Mouse (Mus musculus) adrenal gland (tissue): ENCODE measurements around the gene Zfp27.

Experiments used
- intact Hi-C: fragments of 180-260 bp; cut with DNase I; formaldehyde crosslinking; loops from one replicate; pipeline ENCODE4 v1.15.1; 2025
- long read RNA-seq, 2 experiments: library from polyadenylated mRNA; unstranded; transcript quantifications; one replicate each; pipeline ENCODE4 v2.0.0; 2020; ENCODE audit warnings: borderline replicate concordance in 1 of 2; ENCODE audit not compliant: insufficient replicate concordance in 1 of 2

Gene Zfp27
- long read RNA-seq, experiment 1, transcript Zfp27-201 (5 exons, 3,150 nt) = major isoform, 5 of 6 reads
- long read RNA-seq, experiment 1, partial matches to known transcripts = 0 of 6 reads
- long read RNA-seq, experiment 1, other reads (novel, unspliced or antisense) = 0 of 6 reads
- long read RNA-seq, experiment 2, transcript Zfp27-201 (5 exons, 3,150 nt) = major isoform, 6 of 11 reads
- long read RNA-seq, experiment 2, partial matches to known transcripts = 0 of 11 reads
- long read RNA-seq, experiment 2, other reads (novel, unspliced or antisense) = 5 of 11 reads

DNA sequence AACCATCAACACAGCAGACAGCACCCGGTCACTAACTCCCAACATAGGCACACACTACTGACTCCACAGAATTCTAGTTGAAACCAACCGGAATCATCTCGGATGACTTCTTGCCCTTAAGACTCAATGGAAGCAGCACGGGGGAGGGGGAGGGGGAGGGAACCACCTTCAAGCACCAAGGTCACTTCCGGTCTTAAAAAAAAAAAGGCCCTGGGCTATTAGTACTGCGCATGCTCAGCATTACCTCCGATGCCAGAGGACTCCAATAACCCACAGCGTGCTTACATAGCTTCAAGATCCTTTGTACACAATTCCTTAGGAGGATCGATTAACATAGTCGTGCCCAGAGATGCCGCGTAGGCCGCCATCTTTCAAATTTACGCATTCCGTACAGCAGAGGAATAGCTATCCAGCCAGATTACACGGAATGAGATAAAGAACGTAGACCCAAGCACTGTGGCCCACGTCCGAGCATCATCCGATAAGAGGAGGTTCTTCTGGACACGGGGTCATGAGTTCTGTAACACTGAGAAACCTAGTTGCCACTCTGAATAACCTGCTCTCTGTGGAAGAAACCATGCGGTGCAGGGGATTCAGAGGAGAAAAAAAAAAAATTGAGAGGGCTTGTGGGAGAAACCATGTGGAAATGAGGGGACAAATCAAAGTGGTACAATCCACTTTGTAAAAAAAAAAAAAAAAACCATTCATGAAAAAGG lies at the start of gene Zfp27:
Zfp27 (minus strand) TSS at position 607 of the 716 bp plus-strand sequence.
- intact Hi-C loops = no loop called here

DNA sequence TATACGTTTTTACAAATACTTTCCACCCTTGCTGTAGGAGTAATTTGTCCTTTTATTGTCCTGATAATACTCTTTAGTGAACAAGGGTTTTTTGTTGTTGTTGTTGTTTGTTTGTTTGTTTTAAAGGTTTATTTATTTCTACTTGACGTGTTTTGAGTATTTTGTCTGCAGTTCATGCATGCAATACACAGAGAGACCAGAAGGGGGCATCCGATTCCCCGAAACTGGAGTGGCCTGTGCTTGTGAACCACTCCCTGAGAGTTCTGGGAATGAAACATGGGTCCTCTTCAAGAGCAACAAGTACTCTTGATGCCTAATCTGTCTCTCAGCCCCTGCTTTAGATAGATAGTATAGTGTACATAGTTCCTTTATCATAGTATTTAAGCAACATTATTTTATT lies 48.4 kb upstream of the Zfp27 start:
- intact Hi-C loops = loop anchor here (10.0 kb wide), 1 partner anchor 210 kb away; the partner anchor contains the start of gene Zfp146

DNA sequence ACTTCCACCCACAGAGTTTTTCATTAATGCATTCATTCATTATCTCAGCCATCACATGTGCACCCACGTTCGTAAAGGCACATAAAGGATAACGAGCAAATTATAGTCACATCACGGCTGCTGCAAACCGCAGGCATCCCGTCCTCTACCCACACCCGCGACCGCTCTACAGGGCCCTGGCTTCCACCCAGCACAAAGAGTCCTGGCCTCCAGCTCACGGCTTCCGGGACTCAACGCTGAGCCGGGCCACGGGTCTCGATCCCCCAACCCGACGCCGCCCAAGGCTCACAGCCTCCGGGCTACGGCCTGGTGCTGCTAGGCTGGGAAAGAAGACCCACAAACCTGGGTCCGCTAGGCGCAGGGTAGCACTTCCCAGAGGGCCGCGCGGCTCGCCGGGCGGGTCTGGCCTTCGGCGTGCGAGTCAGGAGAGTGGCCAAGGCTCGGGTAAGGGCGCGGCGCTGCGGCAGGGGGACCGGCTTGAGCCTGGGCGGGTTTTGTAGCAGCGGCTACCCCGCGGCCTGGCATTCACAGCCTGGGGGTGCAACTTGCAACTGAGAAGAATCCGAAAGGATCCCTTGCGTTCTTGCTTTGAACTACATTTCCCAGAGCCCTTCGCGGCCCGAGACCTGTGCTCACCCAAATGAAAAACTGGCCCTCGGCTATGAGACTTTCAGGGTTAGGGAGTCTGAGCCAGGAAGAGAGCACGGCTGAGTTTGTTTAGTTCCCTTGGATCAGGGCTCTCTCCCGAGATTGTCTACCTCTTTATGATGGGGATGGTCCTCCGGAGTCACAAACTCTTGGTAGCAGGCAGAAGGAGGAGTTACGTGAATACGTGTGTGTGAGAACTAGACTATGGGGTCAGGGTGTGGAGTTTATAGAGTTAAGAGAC lies 47.4 kb upstream of the Zfp27 start, which contains the start of gene Zfp74:
Zfp74 (minus strand) TSS at position 577 of the 889 bp plus-strand sequence.
- intact Hi-C loops = loop anchor here (10.0 kb wide), 1 partner anchor 211 kb away; the partner anchor contains the start of gene Zfp146

DNA sequence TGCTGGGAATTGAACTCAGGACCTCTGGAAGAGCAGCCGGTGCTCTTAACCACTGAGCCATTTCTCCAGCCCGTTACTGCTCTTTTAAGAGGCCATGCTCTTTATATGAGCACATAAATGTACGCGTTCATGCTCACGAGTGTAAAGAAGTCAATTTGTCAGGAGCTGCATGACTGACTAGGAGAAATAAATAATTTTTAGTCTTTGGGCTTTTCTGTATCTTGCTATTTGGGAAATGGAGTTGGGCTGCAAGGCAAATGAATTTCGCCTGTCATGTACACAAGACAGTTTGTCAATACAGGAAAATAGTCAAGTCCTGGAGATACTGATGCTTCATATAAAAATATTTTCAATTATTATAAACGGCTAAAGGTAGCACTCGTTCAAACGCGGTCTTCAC lies 46.7 kb upstream of the Zfp27 start:
- intact Hi-C loops = loop anchor here (10.0 kb wide), 1 partner anchor 212 kb away; the partner anchor contains the start of gene Zfp146

DNA sequence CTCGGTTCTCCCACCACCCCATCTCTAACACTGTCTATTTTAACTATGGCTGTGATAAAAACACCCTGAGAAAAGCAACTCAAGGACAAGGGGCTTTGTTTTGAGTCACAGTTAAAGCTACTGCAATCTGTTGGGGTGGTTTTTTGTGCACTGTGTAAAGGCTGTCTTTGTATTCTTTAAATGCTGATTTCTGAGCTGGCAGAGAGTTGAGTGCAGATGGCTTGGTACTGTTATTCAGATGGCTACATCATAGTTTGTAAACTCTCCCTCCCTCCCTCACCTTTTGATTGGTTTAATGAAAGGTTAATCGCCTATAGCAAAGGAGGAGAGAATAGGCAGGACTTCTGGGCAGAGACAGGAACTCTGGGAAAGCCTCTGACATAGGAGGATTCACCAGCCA lies 37.8 kb upstream of the Zfp27 start:
- intact Hi-C loops = no loop called here

DNA sequence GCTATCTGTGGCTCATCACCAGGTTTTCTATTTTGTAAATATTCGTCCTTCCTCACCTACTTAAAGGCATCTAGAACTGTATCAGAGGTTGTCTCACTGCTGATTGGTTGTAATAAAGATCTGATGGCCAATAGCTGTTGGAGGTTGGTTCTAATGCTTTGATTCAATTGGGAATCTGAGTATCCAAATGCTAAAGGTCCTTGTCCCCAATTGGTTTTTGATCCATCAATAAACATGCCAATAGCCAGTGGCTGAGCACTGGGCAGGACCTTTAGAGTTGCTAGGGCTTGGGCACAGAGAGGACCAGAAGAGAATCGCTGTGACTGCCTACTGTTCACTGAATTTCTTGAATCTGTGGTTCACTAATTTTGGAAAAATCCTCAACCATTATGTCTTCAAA lies 37.3 kb upstream of the Zfp27 start:
- intact Hi-C loops = no loop called here

DNA sequence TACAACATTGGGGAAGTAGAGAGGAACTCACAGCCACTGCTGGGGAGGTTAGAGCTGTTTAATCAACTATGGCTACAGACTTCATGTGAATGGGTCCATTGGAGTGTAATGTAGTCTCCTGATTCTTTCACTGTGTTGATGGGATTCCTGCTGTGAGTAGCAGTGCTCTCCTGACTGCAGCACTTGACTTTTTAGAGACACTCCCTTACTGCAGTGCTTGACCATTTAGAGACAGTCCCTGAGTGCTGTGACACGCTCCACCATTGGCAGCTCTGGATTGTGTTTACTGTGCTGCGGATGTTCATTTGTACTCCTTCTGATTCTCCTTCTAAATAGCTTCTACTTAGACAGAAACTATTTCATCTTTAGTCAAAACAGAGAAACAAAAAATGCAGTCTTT lies 36.4 kb upstream of the Zfp27 start:
- intact Hi-C loops = no loop called here

DNA sequence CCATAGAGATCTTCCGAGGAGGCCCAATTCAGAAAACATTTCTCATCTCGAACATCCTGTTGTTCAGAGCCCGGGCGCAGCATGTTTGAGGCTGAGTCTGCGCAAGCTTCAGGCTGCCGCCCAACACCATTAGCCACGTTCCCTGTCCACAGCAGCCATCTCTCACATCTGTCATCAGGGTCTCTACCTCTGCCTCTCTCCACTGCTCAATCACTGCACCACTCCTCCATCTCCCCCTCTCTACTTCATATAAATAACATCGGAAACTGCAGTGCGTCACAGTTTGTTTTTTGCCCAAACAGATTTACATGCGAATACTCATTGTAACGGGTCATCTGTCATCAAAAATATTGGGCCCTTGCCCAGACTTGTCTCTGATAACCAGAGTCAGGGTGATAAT lies 34.7 kb upstream of the Zfp27 start:
- intact Hi-C loops = no loop called here

DNA sequence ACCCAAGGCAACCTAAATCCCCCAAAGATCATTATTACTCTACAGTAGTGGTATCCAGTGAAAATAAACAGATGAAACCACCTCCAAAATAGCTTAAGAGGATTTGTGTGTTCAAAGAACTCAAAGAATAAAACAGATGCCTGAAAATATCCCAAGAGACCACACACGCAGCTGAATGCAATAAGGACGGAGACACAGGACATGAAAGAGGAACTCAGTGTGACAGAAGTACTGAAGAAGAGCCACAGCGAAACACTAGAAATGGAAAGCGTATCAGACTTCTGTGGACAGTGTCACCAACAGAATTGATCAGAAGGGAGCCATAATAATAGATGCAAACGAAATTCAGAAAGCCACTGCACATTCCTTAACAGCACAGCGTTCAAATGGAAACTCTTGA lies 32.5 kb upstream of the Zfp27 start:
- intact Hi-C loops = no loop called here

DNA sequence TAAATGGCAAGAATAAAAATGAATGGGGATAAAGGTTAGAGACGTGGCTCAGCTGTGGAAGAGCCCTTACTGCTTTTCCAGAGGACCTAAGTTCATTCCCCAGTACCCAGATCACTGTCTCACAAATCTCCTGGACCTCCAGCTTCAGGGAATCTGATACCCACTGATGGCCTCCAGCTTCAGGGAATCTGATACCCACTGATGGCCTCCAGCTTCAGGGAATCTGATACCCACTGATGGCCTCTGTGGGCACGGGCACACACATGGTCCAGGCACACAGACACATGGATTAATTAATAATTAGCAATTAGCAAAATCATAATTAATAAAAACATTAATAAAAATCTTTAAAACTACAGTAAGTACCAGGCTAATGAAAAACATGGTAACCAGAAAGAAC lies 16.4 kb upstream of the Zfp27 start:
- intact Hi-C loops = no loop called here

DNA sequence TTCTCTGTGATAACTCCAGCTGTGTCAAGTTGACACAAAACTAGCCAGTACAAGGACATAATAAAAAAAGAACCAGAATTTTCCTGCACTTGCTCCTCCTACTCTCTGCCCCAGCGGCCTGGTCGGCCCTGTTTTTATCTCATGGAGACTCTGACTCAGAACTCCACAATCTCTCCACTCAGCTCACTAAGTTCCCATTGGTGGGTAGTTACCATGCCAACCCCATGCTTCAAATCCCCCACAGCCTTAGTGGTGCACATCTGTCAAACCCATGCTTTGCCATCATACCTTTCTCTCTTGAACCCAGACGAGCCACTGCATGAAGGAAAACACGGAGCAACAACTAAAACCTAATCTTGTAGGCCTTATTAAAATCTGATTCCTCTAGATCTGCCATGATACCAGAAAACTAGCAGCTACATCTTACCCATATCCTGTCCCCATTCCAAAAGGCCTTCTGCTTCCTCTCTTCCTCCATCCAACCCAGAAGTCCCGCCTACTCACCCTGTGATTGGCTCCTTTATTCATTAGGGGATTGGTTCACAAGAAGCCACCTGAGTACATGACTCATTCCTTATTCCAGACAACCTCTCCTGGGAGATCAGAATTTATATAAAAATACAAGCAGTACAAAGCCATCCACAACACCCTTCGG lies 15.2 kb upstream of the Zfp27 start:
- intact Hi-C loops = no loop called here

DNA sequence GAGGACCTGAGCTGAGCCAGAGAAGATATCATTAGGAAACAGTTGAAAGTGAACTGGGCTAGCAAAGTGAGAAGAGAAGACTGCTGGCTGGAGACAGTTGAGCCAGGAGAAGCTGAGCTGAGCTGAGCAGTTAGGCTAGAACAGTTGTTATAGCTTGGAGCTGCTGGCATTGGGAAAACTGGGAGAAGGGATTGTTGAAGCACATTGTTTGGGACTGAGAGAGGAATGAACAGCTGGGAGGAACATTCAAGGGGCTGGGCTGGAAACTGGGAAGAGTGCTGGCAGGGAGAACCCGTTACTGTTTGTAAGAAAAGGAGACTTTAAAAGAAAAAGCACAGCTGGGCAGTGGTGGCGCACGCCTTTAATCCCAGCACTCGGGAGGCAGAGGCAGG lies 11.7 kb upstream of the Zfp27 start:
- intact Hi-C loops = no loop called here

DNA sequence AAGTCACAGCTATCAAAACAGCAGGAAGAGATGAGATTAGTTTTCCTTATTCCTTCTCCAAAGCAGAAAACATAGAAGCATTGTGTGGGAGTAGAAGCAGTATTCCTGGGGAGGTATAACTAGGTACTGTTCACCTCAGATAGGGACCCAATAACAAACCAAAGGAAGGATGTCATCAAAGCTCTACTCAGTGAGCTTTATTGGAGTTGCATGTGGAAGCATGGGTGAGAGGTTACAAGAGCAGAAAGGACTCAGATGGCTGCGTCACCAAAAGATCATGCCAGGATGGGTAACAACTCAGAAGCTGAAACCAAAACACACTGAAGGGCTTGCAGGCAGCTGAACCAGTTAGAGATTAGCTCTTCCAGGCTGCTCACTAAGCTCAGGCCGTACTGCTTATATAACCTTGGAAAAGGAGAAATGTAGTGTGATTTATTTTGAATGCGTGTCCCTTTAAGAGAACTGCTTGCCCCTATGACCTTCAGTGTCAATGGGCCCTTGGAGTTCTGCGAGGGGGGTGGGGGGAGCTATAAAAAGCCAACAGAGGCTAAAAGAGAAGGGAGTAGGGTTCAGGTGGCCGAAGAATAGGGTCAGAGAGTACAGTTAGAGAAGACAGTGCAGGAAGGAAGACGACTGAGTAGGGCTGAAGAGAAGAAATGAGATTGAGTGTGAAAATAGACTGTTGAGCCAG lies 11.1 kb upstream of the Zfp27 start:
- intact Hi-C loops = no loop called here

DNA sequence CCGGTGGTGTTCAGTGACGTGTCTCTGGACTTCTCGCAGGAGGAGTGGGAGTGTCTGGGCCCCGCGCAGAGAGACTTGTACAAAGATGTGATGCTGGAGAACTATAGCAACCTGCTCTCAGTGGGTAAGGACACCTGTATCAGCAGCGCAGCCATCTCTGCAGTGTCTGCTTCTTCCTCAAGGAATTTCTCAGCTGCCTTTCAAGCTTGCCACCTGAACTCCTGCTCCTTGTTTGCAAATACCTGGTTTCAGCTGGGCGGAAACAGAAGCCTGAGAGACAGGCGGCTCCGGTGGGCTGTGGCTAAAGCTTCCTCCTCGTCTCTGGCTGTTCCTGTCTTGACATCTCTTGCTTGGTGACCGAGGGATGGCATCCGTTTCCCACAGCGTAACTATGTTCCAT lies 5.8 kb upstream of the Zfp27 start:
- intact Hi-C loops = no loop called here

DNA sequence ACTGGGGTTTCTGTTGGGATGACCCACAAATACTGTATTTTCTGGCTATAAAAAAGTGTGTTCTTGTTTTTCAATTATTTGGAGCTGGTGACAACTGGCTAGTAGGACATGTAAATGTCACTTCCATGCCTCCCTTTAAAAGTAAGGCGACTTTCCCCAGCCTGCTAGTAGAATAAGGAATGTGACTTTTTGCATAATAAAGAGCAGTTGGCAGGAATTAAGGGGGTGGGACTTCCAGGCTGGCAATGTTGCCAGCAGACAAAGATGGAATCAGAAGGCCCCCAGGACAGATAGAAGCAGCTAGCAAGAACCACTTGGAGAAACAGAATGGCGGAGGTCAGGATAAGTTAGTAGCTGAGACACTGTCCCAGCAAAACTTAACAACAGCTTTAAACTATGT lies 3.9 kb upstream of the Zfp27 start:
- intact Hi-C loops = loop anchor here (2.0 kb wide), 1 partner anchor 41 kb away; no protein-coding TSS in a partner anchor

DNA sequence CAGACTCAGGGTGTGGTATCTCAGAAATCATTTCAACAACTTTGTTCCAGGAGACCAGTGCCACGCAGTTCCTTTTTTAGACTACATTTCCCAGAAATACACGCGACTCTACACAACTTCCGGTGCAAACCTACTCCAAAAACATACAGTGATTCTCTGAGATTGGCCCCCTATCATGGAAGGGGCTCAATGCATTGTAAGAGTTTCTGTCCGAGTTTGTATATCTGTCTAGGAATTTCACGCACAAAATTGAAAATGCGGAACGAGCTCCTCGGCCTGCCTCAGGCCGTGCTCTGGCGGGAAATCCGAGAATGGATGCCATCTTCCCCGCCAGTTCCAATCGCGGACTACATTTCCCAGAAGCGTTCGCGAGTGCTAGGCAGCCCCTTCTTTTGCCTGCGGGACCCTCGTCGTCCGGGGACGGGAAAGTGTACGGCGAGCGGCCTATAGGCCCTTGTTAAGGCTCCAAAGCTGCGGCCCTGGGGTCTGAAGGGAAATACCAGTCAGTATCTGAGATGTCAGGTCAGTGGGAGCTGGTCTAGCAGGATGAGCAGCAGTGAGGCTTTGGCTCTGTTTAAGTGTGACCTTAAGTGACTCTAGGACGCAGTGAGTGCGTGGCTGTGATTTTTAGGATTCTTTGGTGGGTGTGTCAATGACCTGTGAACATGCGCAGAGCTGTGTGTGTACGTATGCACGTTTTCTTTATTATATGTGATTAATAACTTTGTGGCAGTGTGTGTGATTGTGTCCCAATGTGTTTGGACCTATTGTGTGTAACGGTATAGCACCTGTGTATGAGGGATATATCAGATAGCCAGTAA lies 2.0 kb upstream of the Zfp27 start, which contains the start of gene Zfp383:
Zfp383 (plus strand) TSS at position 94 of the 821 bp plus-strand sequence.
- intact Hi-C loops = no loop called here

DNA sequence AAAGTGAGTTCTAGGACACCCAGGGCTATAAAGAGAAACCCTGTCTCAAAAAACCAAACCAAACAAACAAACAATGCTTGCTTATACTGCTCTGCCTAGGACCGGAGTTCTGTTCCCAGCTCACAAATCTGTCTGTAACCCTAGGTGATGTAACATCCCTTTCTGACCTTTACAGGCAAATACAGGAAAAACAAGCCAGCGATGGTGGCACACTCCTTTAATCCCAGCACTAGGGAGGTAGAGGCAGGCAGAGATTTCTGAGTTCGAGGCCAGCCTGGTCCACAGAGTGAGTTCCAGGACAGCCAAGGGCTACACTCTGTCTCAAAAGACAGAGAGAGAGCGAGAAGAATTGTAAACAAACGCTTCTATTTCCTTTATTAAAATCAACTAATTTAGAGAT lies 834 bp upstream of the Zfp27 start:
- intact Hi-C loops = no loop called here

DNA sequence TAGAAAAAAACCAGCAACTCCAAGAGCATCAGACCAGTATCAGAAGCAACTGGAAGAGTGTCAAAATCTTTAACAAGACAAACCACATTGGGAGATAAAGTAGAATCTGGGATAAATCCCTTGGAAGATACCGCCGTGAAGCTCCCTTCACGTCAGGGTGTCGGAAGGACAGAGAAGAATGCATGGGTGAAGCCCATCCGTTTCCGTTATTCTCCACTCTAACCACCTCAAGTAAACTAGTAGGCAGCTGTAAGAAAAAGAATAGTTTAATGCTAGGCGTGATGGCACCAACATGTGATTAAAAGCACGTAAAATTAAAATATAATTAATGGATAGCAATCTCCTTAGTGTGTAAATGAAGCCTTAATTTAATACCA lies 298 bp upstream of the Zfp27 start:
- intact Hi-C loops = no loop called here

DNA sequence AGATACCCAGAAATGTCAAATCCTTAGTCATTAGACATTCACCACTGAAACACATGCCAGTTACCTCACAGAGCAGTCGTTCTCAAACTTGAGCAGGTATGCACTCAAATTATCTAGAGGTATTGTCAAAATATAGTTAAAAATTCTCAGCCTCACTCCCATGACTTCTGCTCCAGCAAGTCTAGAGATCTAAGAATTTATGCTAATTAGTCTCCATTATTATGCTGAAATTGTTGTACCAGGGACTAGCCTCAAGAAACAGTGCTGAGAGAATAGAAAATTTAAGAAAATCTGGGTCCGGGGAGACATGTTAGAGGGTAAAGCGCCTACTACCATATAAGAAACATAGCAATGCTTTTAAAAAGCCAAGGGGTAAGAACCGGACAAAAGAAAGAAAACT lies 2.3 kb downstream of the Zfp27 start:
- intact Hi-C loops = no loop called here

DNA sequence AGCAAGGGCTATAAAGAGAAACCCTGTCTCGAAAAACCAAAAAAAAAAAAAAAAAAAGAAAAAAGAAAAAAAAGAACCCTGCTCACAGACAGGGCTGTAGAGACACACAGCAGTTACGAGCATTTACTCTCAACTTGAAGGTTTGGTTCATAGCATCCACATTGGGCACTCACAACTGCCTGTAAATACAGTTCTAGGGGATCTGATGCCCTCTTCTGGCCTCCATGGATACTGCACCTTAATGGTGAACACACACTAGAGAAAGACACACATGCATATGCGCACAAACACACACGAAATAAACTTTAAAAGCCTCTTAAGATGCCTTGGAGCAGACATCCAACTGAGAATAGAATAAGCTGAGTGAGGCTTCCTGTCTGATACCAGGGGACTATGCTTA lies 8.0 kb downstream of the Zfp27 start:
- intact Hi-C loops = no loop called here
